20 mouse cellular contexts compared by ENCODE assay signal in genomic region chr16:78759226-78759625, GRCm38 (mm10).
"Had no signal": no experiment of that assay in that cellular context is flagged by ENCODE, and none has a peak within 500 bp of the region (broad histone marks: within the 10 kb centered on the region; RNA-seq: fewer than 3 reads in every experiment).

No protein-coding gene starts in this region.

- H3K4me3 ChIP-seq: limb, embryonic 10.5 days; limb, embryonic 13.5 days; liver, embryonic 12.5 days; liver, embryonic 15.5 days; lung, embryonic 15.5 days; megakaryocyte, embryonic 14.5 days; midbrain, embryonic 10.5 days; midbrain, embryonic 13.5 days; neural tube, embryonic 12.5 days; neural tube, embryonic 15.5 days had no signal

- H3K36me3 ChIP-seq: limb, embryonic 10.5 days; limb, embryonic 13.5 days; liver, embryonic 12.5 days; liver, embryonic 15.5 days; lung, embryonic 15.5 days; midbrain, embryonic 10.5 days; midbrain, embryonic 13.5 days; neural tube, embryonic 12.5 days; neural tube, embryonic 15.5 days had no signal

- H3K9me3 ChIP-seq: limb, embryonic 10.5 days; limb, embryonic 13.5 days; liver, embryonic 12.5 days; liver, embryonic 15.5 days; lung, embryonic 15.5 days; megakaryocyte, embryonic 14.5 days; midbrain, embryonic 10.5 days; midbrain, embryonic 13.5 days; neural tube, embryonic 12.5 days; neural tube, embryonic 15.5 days had no signal

- DNase-seq: kidney, adult 18-20 months; kidney, adult 9 months; kidney, postnatal 14 days; kidney, postnatal 4 days; liver; lung, adult 18-20 months; lung, postnatal 10 days; lung, postnatal 36 days; thymus, adult 18-20 months; thymus, postnatal 36 days had no signal

- ATAC-seq: liver, embryonic 12.5 days; midbrain, embryonic 13.5 days had no signal

- H3K27me3 ChIP-seq: limb, embryonic 13.5 days; liver, embryonic 12.5 days; liver, embryonic 15.5 days; lung, embryonic 15.5 days; megakaryocyte, embryonic 14.5 days; midbrain, embryonic 13.5 days; neural tube, embryonic 12.5 days; neural tube, embryonic 15.5 days had no signal

- H3K4me2 ChIP-seq: limb, embryonic 13.5 days; liver, embryonic 12.5 days; liver, embryonic 15.5 days; lung, embryonic 15.5 days; midbrain, embryonic 13.5 days; neural tube, embryonic 12.5 days; neural tube, embryonic 15.5 days had no signal

- H3K4me1 ChIP-seq: limb, embryonic 10.5 days; limb, embryonic 13.5 days; liver, embryonic 12.5 days; liver, embryonic 15.5 days; lung, embryonic 15.5 days; megakaryocyte, embryonic 14.5 days; midbrain, embryonic 10.5 days; midbrain, embryonic 13.5 days; neural tube, embryonic 12.5 days; neural tube, embryonic 15.5 days had no signal

- H3K27ac ChIP-seq: limb, embryonic 10.5 days; limb, embryonic 13.5 days; liver, embryonic 12.5 days; liver, embryonic 15.5 days; lung, embryonic 15.5 days; midbrain, embryonic 10.5 days; midbrain, embryonic 13.5 days; neural tube, embryonic 12.5 days; neural tube, embryonic 15.5 days had no signal

- H3K9ac ChIP-seq: limb, embryonic 13.5 days; liver, embryonic 12.5 days; liver, embryonic 15.5 days; lung, embryonic 15.5 days; midbrain, embryonic 13.5 days; neural tube, embryonic 12.5 days; neural tube, embryonic 15.5 days had no signal
